Mouse (Mus musculus) MEL (cell line): Measurements from ENCODE around the gene Zfp398. TPM values are rescaled to one million over a fixed set of nuclear protein-coding genes. Genes with fewer than 3 reads are reported as not detected.

Experiments
- DNase-seq: peaks from one replicate; pipeline ENCODE4 v3.0.0; 2011; ENCODE audit warnings: low read depth, low spot score
- H3K27ac ChIP-seq: 2 replicates; pipeline ENCODE4 v1.5.1; 2012; ENCODE audit warnings: low read depth, mild to moderate bottlenecking, control low read depth, low read length, moderate library complexity; ENCODE audit not compliant: control insufficient read depth
- H3K27me3 ChIP-seq, 2 experiments: fragments of 150-350 bp in 1 of 2; sonication (generic) in 1 of 2; 2 replicates each; pipeline ENCODE4 v1.6.1; 2012; ENCODE audit warnings: low read length in 2 of 2, mild to moderate bottlenecking in 2 of 2, improper control_type of control experiment in 1 of 2, moderate library complexity in 1 of 2; ENCODE audit not compliant: insufficient read depth in 2 of 2, control insufficient read depth in 1 of 2
- H3K36me3 ChIP-seq, 2 experiments: 2 replicates each; pipeline ENCODE4 v1.6.1; 2012 to 2014; ENCODE audit warnings: low read length in 2 of 2, improper control_type of control experiment in 1 of 2, inconsistent platforms in 1 of 2, mild to moderate bottlenecking in 1 of 2; ENCODE audit not compliant: insufficient read depth in 2 of 2, control insufficient read depth in 1 of 2
- H3K4me1 ChIP-seq, 2 experiments: fragments of 150-350 bp in 1 of 2; sonication (generic) in 1 of 2; 2 replicates each; pipeline ENCODE4 v1.6.1; 2012; ENCODE audit warnings: low read length in 2 of 2, improper control_type of control experiment in 1 of 2, mild to moderate bottlenecking in 1 of 2; ENCODE audit not compliant: insufficient read depth in 2 of 2, control insufficient read depth in 1 of 2
- H3K4me3 ChIP-seq, 2 experiments: fragments of 150-350 bp in 1 of 2; sonication (generic) in 1 of 2; 2 replicates each; pipeline ENCODE4 v1.5.1; 2012; ENCODE audit warnings: low read depth in 2 of 2, low read length in 2 of 2, mild to moderate bottlenecking in 2 of 2, moderate library complexity in 2 of 2, control low read depth in 1 of 2, improper control_type of control experiment in 1 of 2; ENCODE audit not compliant: control insufficient read depth in 1 of 2, insufficient read depth in 1 of 2
- H3K79me2 ChIP-seq: 2 replicates; pipeline ENCODE4 v1.6.1; 2012; ENCODE audit warnings: mild to moderate bottlenecking, low read length, moderate library complexity; ENCODE audit not compliant: control insufficient read depth, poor library complexity, insufficient read depth
- H3K9ac ChIP-seq: 2 replicates; pipeline ENCODE4 v1.6.1; 2012; ENCODE audit warnings: low read depth, mild to moderate bottlenecking, control low read depth, low read length, moderate library complexity; ENCODE audit not compliant: control insufficient read depth, poor library complexity, severe bottlenecking
- H3K9me3 ChIP-seq: fragments of 150-350 bp; sonication (generic); replicated peaks from 2 replicates; pipeline ENCODE4 v1.6.1; 2012; ENCODE audit warnings: mild to moderate bottlenecking, low read length, improper control_type of control experiment, moderate library complexity; ENCODE audit not compliant: insufficient read depth
- CTCF ChIP-seq, 3 experiments: IDR thresholded peaks in 2 of 3; conservative IDR thresholded peaks in 1 of 3; 2 replicates each; pipeline ENCODE4 v1.5.1; 2011 to 2012; ENCODE audit warnings: low read length in 3 of 3, low read depth in 2 of 3, mild to moderate bottlenecking in 2 of 3, improper control_type of control experiment in 1 of 3, inconsistent platforms in 1 of 3, mixed read lengths in 1 of 3, moderate library complexity in 1 of 3; ENCODE audit not compliant: control insufficient read depth in 1 of 3, insufficient read depth in 1 of 3, poor library complexity in 1 of 3, severe bottlenecking in 1 of 3
- ETS1 ChIP-seq: IDR thresholded peaks from 2 replicates; pipeline ENCODE4 v1.6.1; 2012; ENCODE audit warnings: low read depth, mild to moderate bottlenecking, inconsistent platforms, low read length, improper control_type of control experiment, moderate library complexity
- GABPA ChIP-seq: IDR thresholded peaks from 2 replicates; pipeline ENCODE4 v1.6.1; 2012; ENCODE audit warnings: low read depth, mild to moderate bottlenecking, inconsistent platforms, low read length, improper control_type of control experiment, moderate library complexity
- GATA1 ChIP-seq: IDR thresholded peaks from 2 replicates; pipeline ENCODE4 v1.6.1; 2011; ENCODE audit warnings: low read depth, low read length, improper control_type of control experiment
- JUND ChIP-seq: IDR thresholded peaks from 2 replicates; pipeline ENCODE4 v1.6.1; 2011; ENCODE audit warnings: low read depth, mild to moderate bottlenecking, improper control_type of control experiment, low read length
- MAX ChIP-seq: IDR thresholded peaks from 2 replicates; pipeline ENCODE4 v1.6.1; 2011; ENCODE audit warnings: low read length, improper control_type of control experiment
- MAZ ChIP-seq: IDR thresholded peaks from 2 replicates; pipeline ENCODE4 v1.6.1; 2012; ENCODE audit warnings: low read depth, mild to moderate bottlenecking, inconsistent platforms, low read length, improper control_type of control experiment
- NELFE ChIP-seq: IDR thresholded peaks from 2 replicates; pipeline ENCODE4 v1.6.1; 2011; ENCODE audit warnings: low read depth, low read length, improper control_type of control experiment
- POLR2A ChIP-seq, 2 experiments: IDR thresholded peaks; 2 replicates each; pipeline ENCODE4 v1.6.1; 2011 to 2012; ENCODE audit warnings: low read length in 2 of 2, mild to moderate bottlenecking in 2 of 2, control low read depth in 1 of 2, improper control_type of control experiment in 1 of 2, low read depth in 1 of 2, moderate library complexity in 1 of 2; ENCODE audit not compliant: control insufficient read depth in 1 of 2, insufficient read depth in 1 of 2, poor library complexity in 1 of 2
- POLR2AphosphoS5 ChIP-seq: IDR thresholded peaks from 2 replicates; pipeline ENCODE4 v1.6.1; 2012; ENCODE audit warnings: low read depth, borderline replicate concordance, mild to moderate bottlenecking, inconsistent platforms, low read length, moderate library complexity, mixed read lengths
- SIN3A ChIP-seq: IDR thresholded peaks from 2 replicates; pipeline ENCODE4 v1.6.1; 2012; ENCODE audit warnings: low read length, improper control_type of control experiment, inconsistent platforms
- SMC3 ChIP-seq: IDR thresholded peaks from 2 replicates; pipeline ENCODE4 v1.6.1; 2011; ENCODE audit warnings: low read depth, low read length, improper control_type of control experiment
- TBP ChIP-seq: IDR thresholded peaks from 2 replicates; pipeline ENCODE4 v1.8.0; 2011; ENCODE audit warnings: low read depth, low read length, improper control_type of control experiment
- TCF12 ChIP-seq: IDR thresholded peaks from 2 replicates; pipeline ENCODE4 v1.6.1; 2014; ENCODE audit warnings: low read depth, mild to moderate bottlenecking, inconsistent platforms, low read length, improper control_type of control experiment, moderate library complexity
- UBTF ChIP-seq: IDR thresholded peaks from 2 replicates; pipeline ENCODE4 v1.6.1; 2012; ENCODE audit warnings: low read depth, mild to moderate bottlenecking, inconsistent platforms, low read length, improper control_type of control experiment, moderate library complexity, borderline replicate concordance; ENCODE audit not compliant: insufficient read depth
- USF1 ChIP-seq: IDR thresholded peaks from 2 replicates; pipeline ENCODE4 v1.6.1; 2014; ENCODE audit warnings: low read depth, mild to moderate bottlenecking, inconsistent platforms, low read length, improper control_type of control experiment, moderate library complexity
- ZC3H11A ChIP-seq: IDR thresholded peaks from 2 replicates; pipeline ENCODE4 v1.6.1; 2012; ENCODE audit warnings: low read depth, mild to moderate bottlenecking, inconsistent platforms, low read length, improper control_type of control experiment
- ZKSCAN1 ChIP-seq: IDR thresholded peaks from 2 replicates; pipeline ENCODE4 v1.6.1; 2012; ENCODE audit warnings: low read depth, mild to moderate bottlenecking, inconsistent platforms, low read length, improper control_type of control experiment, moderate library complexity
- ZNF384 ChIP-seq: IDR thresholded peaks from 2 replicates; pipeline ENCODE4 v1.6.1; 2012; ENCODE audit warnings: low read depth, mild to moderate bottlenecking, inconsistent platforms, low read length, improper control_type of control experiment
- polyA plus RNA-seq, 2 experiments: library from polyadenylated mRNA; stranded (reverse) in 1 of 2; unstranded in 1 of 2; fragments of >175 nt in 1 of 2; fragments of >200 nt in 1 of 2; gene quantifications; 2 replicates each; pipeline versions ENCODE4 v1.2.1 to v1.2.4; 2012; ENCODE audit warnings: low replicate concordance in 2 of 2, low read depth in 1 of 2; ENCODE audit not compliant: insufficient read length in 2 of 2, insufficient read depth in 1 of 2, missing spikeins in 1 of 2
- total RNA-seq: library from RNA; depleted of rRNA; stranded (reverse); fragments of 300-350 nt; gene quantifications from 2 replicates; pipeline ENCODE4 v1.2.3, GENCODE M21; 2012

Gene Zfp398
- total and polyA plus RNA-seq, 3 experiments = 4.7 to 9.5 TPM; not detected in 1

DNA sequence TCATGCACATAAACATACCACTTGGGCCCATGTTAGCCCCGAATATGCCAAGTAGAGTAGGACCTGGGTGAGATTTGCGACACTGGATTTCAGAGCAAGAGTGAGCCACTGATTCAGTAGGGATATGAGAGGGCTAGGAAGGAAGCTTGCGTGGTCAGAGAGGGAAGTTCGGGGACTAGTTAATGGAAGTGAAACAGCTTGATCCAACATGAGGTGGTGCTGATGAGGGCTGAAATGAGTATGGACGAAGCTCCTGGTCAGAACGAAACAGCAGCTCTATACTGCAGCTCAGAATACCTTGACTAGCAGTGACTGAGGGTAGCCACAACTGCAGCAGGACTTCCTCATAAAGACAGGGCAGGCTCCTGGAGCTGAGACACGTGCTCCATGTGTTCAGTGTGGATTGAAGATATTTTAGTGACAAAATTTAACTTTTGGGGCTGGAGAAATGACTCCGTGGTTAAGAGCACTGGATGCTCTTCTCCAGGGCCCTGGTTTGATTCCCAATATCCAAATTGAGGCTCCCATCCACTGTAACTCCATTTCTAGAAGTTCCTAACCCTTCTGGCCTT, 53.4 kb downstream of the Zfp398 start:
- Histone ChIP-seq H3K36me3 (no peaks in the 10 kb centered on the region; a peak in 1 of 4 replicates), H3K4me1 (no peaks in the 10 kb centered on the region; a peak in 1 of 4 replicates), H3K79me2 (no peaks in the 10 kb centered on the region), H3K27me3 (no peaks in the 10 kb centered on the region), H3K9me3 (no peaks in the 10 kb centered on the region), H3K9ac (no peak overlapping the region), H3K27ac (no peak overlapping the region), H3K4me3 (no peak overlapping the region)
- no peak for TF ChIP-seq GABPA
- TF ChIP-seq TBP = no peak
- no peak for TF ChIP-seq SMC3
- TF ChIP-seq USF1 = no peak
- TF ChIP-seq NELFE = no peak
- no peak for TF ChIP-seq ZC3H11A
- no peak for TF ChIP-seq POLR2AphosphoS5
- TF ChIP-seq MAX = no peak
- TF ChIP-seq CTCF (IDR thresholded peaks at IDR 0.05 in 2 of 3, conservative IDR thresholded peaks at IDR 0.05 in 1 of 3; ENCODE audit: control insufficient read depth in 1 of 3, insufficient read depth in 1 of 3, low read depth in 2 of 3, low read length in 3 of 3, poor library complexity in 1 of 3, severe bottlenecking in 1 of 3) = no peak
- no peak for TF ChIP-seq ZNF384
- no peak for TF ChIP-seq GATA1
- TF ChIP-seq POLR2A (IDR thresholded peaks at IDR 0.05; ENCODE audit: control insufficient read depth in 1 of 2, insufficient read depth in 1 of 2, low read depth in 1 of 2, low read length in 2 of 2, poor library complexity in 1 of 2) = no peak
- no peak for TF ChIP-seq ZKSCAN1
- no peak for TF ChIP-seq ETS1
- no peak for TF ChIP-seq JUND
- TF ChIP-seq SIN3A = no peak
- no peak for TF ChIP-seq TCF12
- DNase-seq = no peak

DNA sequence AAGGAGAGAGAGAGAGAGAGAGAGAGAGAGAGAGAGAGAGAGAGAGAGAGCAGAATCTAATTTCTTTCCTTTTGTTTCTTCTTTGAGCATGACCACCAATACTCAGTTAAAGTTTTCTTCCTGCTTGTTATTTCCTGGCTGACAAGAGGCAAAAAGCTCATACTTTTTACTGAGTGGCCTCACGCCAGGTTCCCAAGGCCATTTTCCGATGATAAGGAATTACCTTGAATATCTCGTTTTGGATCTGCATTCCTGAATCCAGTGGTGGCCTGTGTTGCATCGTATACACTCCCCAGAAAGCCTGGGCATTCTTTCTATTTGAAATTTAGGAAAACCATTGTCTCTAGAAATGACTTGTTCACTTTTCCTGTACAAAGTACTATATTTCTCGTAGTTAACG, 64.0 kb downstream of the Zfp398 start:
- Histone ChIP-seq H3K36me3 (peaks cover 0 to 5% of the 10 kb centered on the region in 2 experiments; a peak in 2 of 4 replicates), H3K4me3 (no peak overlapping the region), H3K9ac (no peak overlapping the region), H3K27me3 (no peaks in the 10 kb centered on the region), H3K79me2 (no peaks in the 10 kb centered on the region), H3K27ac (no peak overlapping the region), H3K4me1 (no peaks in the 10 kb centered on the region), H3K9me3 (no peaks in the 10 kb centered on the region)
- DNase-seq = no peak
- TF ChIP-seq UBTF (no peak), GATA1 (no peak), ZKSCAN1 (no peak), TCF12 (no peak), MAZ (no peak)
